Mouse (Mus musculus) megakaryocyte, embryonic 14.5 days (primary cell): ENCODE data around the gene Atp2b2.

Experiments
- FLI1 ChIP-seq: IDR thresholded peaks from 2 replicates; pipeline ENCODE4 v1.6.1; 2012; ENCODE audit warnings: low read length, inconsistent platforms, mixed read lengths
- GATA1 ChIP-seq: IDR thresholded peaks from 3 replicates; pipeline ENCODE4 v1.6.1; 2012; ENCODE audit warnings: mixed read lengths, low read length, inconsistent platforms, borderline replicate concordance

DNA sequence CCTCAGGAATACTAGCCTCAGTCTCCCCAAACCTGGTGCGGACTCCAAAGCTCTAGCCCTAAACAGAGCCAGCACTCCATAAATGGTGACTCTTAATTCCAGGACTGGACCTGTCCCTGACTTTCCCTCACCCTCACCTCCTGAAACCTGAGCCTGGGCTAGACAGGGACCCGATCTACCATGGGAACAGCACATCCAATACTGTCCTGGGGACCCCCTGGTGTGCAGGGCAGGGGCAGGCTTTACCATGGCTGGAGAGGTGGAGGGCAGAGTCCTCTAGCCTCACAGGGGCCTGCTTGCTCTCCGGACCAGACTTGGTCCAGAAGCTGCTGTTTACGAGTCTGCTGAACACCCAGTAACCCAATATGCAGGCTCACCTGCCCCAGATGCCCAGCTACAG, 179.5 kb downstream of the Atp2b2 start:
- TF ChIP-seq FLI1 (no peak), GATA1 (no peak)
